9 mouse cellular contexts compared by ENCODE assay signal in genomic region chr1:165609495-165610320, GRCm38 (mm10). TPM values are rescaled to one million over a fixed set of nuclear protein-coding genes. Genes with fewer than 3 reads are reported as not detected.
A peak's percentile ranks its signal among the peaks of the same experiment; 100 is the strongest.
DNase-seq lines count a peak whose midpoint lies in the region; ATAC-seq and TF ChIP-seq lines count a peak whose summit lies in the region.
"Had no signal": no experiment of that assay in that cellular context is flagged by ENCODE, and none has a peak within 500 bp of the region (broad histone marks: within the 10 kb centered on the region; RNA-seq: fewer than 3 reads in every experiment).

No protein-coding gene starts in this region.

- H3K27ac ChIP-seq in heart, embryonic 16.5 days (ENCODE audit: low read length): peak overlapping the region; percentile 44
- H3K27ac ChIP-seq in heart, embryonic 11.5 days (ENCODE audit: low read depth, low read length): no peak overlapping the region
- H3K27ac ChIP-seq in hindbrain, postnatal 0 days: peak overlapping the region; percentile 67
- peak overlapping the region; percentile 55 for H3K27ac ChIP-seq in midbrain, embryonic 14.5 days (replicated peaks; ENCODE audit: low read depth, low read length)
- H3K27ac ChIP-seq: liver, embryonic 15.5 days had no signal

- TF ChIP-seq CTCF in hindbrain, postnatal 0 days (IDR thresholded peaks at IDR 0.05; ENCODE audit: low read depth): peak; percentile 26; the same call in 1 of the 2 replicates

- H3K27me3 ChIP-seq in heart, embryonic 16.5 days (ENCODE audit: control insufficient read depth, insufficient read depth, low read length): no peaks in the 10 kb centered on the region
- no peaks in the 10 kb centered on the region for H3K27me3 ChIP-seq in heart, embryonic 11.5 days (ENCODE audit: control insufficient read depth, insufficient read depth, low read length)
- H3K27me3 ChIP-seq in hindbrain, postnatal 0 days (ENCODE audit: insufficient read depth, low read length): no peaks in the 10 kb centered on the region
- H3K27me3 ChIP-seq in midbrain, embryonic 14.5 days (ENCODE audit: control insufficient read depth, insufficient read depth, low read length): no peaks in the 10 kb centered on the region
- H3K27me3 ChIP-seq: liver, embryonic 15.5 days had no signal

- no peak for DNase-seq in hindbrain, postnatal 0 days (ENCODE audit: low spot score)
- DNase-seq in midbrain, embryonic 14.5 days: peak; percentile 37
- DNase-seq in right cerebral cortex, postnatal 36 days (ENCODE audit: low spot score in 2 of 2): no peak
- DNase-seq in frontal cortex, adult 2 months (ENCODE audit: extremely low spot score in 1 of 2, low spot score in 1 of 2): no peak
- DNase-seq in spleen, postnatal 4 days (ENCODE audit: low spot score in 2 of 2): no peak

- no peak overlapping the region for H3K4me3 ChIP-seq in heart, embryonic 16.5 days (ENCODE audit: low read length)
- H3K4me3 ChIP-seq in heart, embryonic 11.5 days (ENCODE audit: low read depth, low read length): no peak overlapping the region
- no peak overlapping the region for H3K4me3 ChIP-seq in hindbrain, postnatal 0 days (ENCODE audit: low read length)
- H3K4me3 ChIP-seq in midbrain, embryonic 14.5 days (replicated peaks; ENCODE audit: low read depth, low read length): no peak overlapping the region
- H3K4me3 ChIP-seq: liver, embryonic 15.5 days had no signal

- peaks cover 12% of the 10 kb centered on the region; the same call in 1 of the 2 replicates for H3K4me1 ChIP-seq in heart, embryonic 16.5 days (ENCODE audit: control insufficient read depth, insufficient read depth, low read length)
- peaks cover 20% of the 10 kb centered on the region for H3K4me1 ChIP-seq in heart, embryonic 11.5 days (ENCODE audit: control insufficient read depth, insufficient read depth, low read length)
- no peaks in the 10 kb centered on the region for H3K4me1 ChIP-seq in hindbrain, postnatal 0 days (ENCODE audit: insufficient read depth, low read length)
- H3K4me1 ChIP-seq in midbrain, embryonic 14.5 days (ENCODE audit: control insufficient read depth, insufficient read depth, low read length): peaks cover 14% of the 10 kb centered on the region

- peaks cover 11% of the 10 kb centered on the region for H3K36me3 ChIP-seq in heart, embryonic 16.5 days (ENCODE audit: control insufficient read depth, insufficient read depth)
- H3K36me3 ChIP-seq in heart, embryonic 11.5 days (ENCODE audit: control insufficient read depth, insufficient read depth, low read length): peaks cover 11% of the 10 kb centered on the region; the same call in 1 of the 2 replicates
- peaks cover 10% of the 10 kb centered on the region; the same call in 1 of the 2 replicates for H3K36me3 ChIP-seq in hindbrain, postnatal 0 days (ENCODE audit: insufficient read depth, low read length)
- H3K36me3 ChIP-seq in midbrain, embryonic 14.5 days (ENCODE audit: control insufficient read depth, insufficient read depth, low read length): peaks cover 20% of the 10 kb centered on the region
- H3K36me3 ChIP-seq: liver, embryonic 15.5 days had no signal

- H3K9me3 ChIP-seq in heart, embryonic 16.5 days (replicated peaks; ENCODE audit: control insufficient read depth, low read length): no peaks in the 10 kb centered on the region
- no peaks in the 10 kb centered on the region for H3K9me3 ChIP-seq in heart, embryonic 11.5 days (replicated peaks; ENCODE audit: control insufficient read depth, low read length)
- no peaks in the 10 kb centered on the region for H3K9me3 ChIP-seq in hindbrain, postnatal 0 days (ENCODE audit: low read length)
- H3K9me3 ChIP-seq in midbrain, embryonic 14.5 days (ENCODE audit: control insufficient read depth, low read length): no peaks in the 10 kb centered on the region
- H3K9me3 ChIP-seq: liver, embryonic 15.5 days had no signal

- WGBS in heart, embryonic 16.5 days: 63% methylated on average over 7 of the region's 7 CpGs
- WGBS in heart, embryonic 11.5 days (ENCODE audit: insufficient replicate concordance): 57% methylated on average over 7 of the region's 7 CpGs
- WGBS in hindbrain, postnatal 0 days: 46% methylated on average over 7 of the region's 7 CpGs
- WGBS in midbrain, embryonic 14.5 days: 43% methylated on average over 7 of the region's 7 CpGs

- H3K9ac ChIP-seq in heart, embryonic 16.5 days (ENCODE audit: low read length): no peak overlapping the region
- no peak overlapping the region for H3K9ac ChIP-seq in heart, embryonic 11.5 days (ENCODE audit: low read depth, low read length)
- H3K9ac ChIP-seq in hindbrain, postnatal 0 days (replicated peaks; ENCODE audit: low read length): no peak overlapping the region
- no peak overlapping the region for H3K9ac ChIP-seq in midbrain, embryonic 14.5 days (replicated peaks; ENCODE audit: low read length)
- H3K9ac ChIP-seq: liver, embryonic 15.5 days had no signal

- no peak overlapping the region for H3K4me2 ChIP-seq in heart, embryonic 16.5 days (ENCODE audit: low read depth, low read length)
- no peak overlapping the region for H3K4me2 ChIP-seq in heart, embryonic 11.5 days
- H3K4me2 ChIP-seq in hindbrain, postnatal 0 days (ENCODE audit: low read depth, low read length): no peak overlapping the region
- H3K4me2 ChIP-seq in midbrain, embryonic 14.5 days (ENCODE audit: low read length): no peak overlapping the region
- H3K4me2 ChIP-seq: liver, embryonic 15.5 days had no signal

- no peak; the same call in 1 of the 2 replicates for ATAC-seq in heart, embryonic 16.5 days (replicated peaks; ENCODE audit: extremely low read depth, insufficient read depth, low FRiP score)
- no peak for ATAC-seq in heart, embryonic 11.5 days (replicated peaks; ENCODE audit: insufficient number of reproducible peaks, low FRiP score, low TSS enrichment)
- ATAC-seq in activated CD4-positive, CD25-positive, alpha-beta regulatory T cell, adult 4 months: peak; percentile 61
- 0 out of 2 replicates have a peak, but pooled peaks have one; percentile 10 for ATAC-seq in hindbrain, postnatal 0 days
- ATAC-seq in midbrain, embryonic 14.5 days (ENCODE audit: low FRiP score, low TSS enrichment): peak; percentile 21; the same call in 1 of the 2 replicates

RNA-seq across cellular contexts. Expression of gene Mpzl1, which starts 24.6 kb away (rescaled TPM):
- polyA plus RNA-seq in heart, embryonic 16.5 days (2015; fragmentation: Nextera tagmentation; extraction: Ambion mirVana): 95.3 and 104 TPM in 2 replicates
- polyA plus RNA-seq in heart, embryonic 11.5 days (2014; fragmentation: Nextera tagmentation; extraction: Ambion mirVana): 129 and 143 TPM in 2 replicates
- polyA plus RNA-seq in activated CD4-positive, CD25-positive, alpha-beta regulatory T cell, adult 4 months (2017; shearing (Covaris generic)): 1 to 10 TPM in 1 of 2 experiments, not detected in 1; 1.4 TPM
- 30.2 and 42.8 TPM in 2 replicates for total RNA-seq in hindbrain, postnatal 0 days (2014; rRNA removed)
- 140 and 145 TPM in 2 replicates for polyA plus RNA-seq in hindbrain, postnatal 0 days (2015; fragmentation: Nextera tagmentation; extraction: Ambion mirVana)
- polyA plus RNA-seq in midbrain, embryonic 14.5 days (2014; fragmentation: Nextera tagmentation; extraction: Ambion mirVana): 138 and 159 TPM in 2 replicates
- polyA plus RNA-seq in frontal cortex, adult 2 months (2012; rRNA removed): 41.2 and 41.7 TPM in 2 replicates

Comparison
In these comparisons a context has a peak if more than half of its experiments do, and no peak if none do; other contexts are left out.
1. ATAC-seq: peak in activated CD4-positive, CD25-positive, alpha-beta regulatory T cell, adult 4 months (single experiment), hindbrain, postnatal 0 days (single experiment) and midbrain, embryonic 14.5 days (single experiment); none in heart, embryonic 16.5 days (single experiment) and heart, embryonic 11.5 days (single experiment).
2. RNA of gene Mpzl1, which starts 24.6 kb away (polyA plus RNA-seq): 138 to 159 TPM in midbrain, embryonic 14.5 days, 140 to 145 TPM in hindbrain, postnatal 0 days, 129 to 143 TPM in heart, embryonic 11.5 days, 95.3 to 104 TPM in heart, embryonic 16.5 days and 41.2 to 41.7 TPM in frontal cortex, adult 2 months; 1.4 TPM in activated CD4-positive, CD25-positive, alpha-beta regulatory T cell, adult 4 months; every median in the first group is over 10 times any median in the second.